In the genomic region with DNA sequence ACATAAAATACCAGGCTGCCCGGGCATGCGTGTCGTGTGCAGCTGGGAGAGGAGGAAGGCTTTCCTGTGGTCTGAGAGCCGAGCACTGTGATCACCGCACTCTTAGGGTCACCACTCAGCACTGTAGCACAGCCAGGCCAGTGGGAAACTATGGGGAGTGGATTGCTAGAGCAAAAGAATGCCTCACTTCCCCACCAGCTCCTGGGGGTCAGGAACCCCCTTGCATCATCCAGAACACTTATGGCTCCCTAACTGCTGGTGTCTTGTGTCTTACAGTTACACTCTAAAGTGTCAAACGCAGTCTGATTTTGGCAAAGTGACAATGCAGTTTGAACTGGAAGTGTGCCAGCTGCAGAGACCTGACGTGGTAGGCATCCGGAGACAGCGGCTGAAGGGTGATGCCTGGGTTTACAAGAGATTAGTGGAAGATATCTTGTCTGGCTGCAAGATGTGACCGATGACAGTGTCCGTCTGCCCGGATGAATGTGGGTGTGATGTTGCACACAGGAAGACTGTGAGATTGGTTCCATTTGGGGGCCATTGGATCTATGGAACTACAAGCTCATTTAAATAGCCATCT, we compare ENCODE assay signal across 12 mouse cellular contexts.
A peak's percentile ranks its signal among the peaks of the same experiment; 100 is the strongest.
DNase-seq lines count a peak whose midpoint lies in the region; ATAC-seq and TF ChIP-seq lines count a peak whose summit lies in the region.
"Had no signal": no experiment of that assay in that cellular context is flagged by ENCODE, and none has a peak within 500 bp of the region (broad histone marks: within the 10 kb centered on the region; RNA-seq: fewer than 3 reads in every experiment).

No protein-coding gene starts in this region.

- no peak overlapping the region for H3K4me3 ChIP-seq in forebrain, postnatal 0 days (ENCODE audit: low read depth, low read length)
- no peak overlapping the region for H3K4me3 ChIP-seq in forebrain, embryonic 15.5 days
- H3K4me3 ChIP-seq in MEL (ENCODE audit: control insufficient read depth in 1 of 2, insufficient read depth in 1 of 2, low read depth in 2 of 2, low read length in 2 of 2): no peak overlapping the region
- H3K4me3 ChIP-seq in lung, postnatal 0 days (ENCODE audit: low read depth, low read length): no peak overlapping the region
- no peak overlapping the region for H3K4me3 ChIP-seq in intestine, postnatal 0 days (ENCODE audit: low read depth, low read length)
- H3K4me3 ChIP-seq: gastrocnemius, adult 2 months; limb, embryonic 15.5 days had no signal

- no peak for ATAC-seq in forebrain, postnatal 0 days
- ATAC-seq in forebrain, embryonic 15.5 days (replicated peaks): no peak
- peak; percentile 62 for ATAC-seq in lung, postnatal 0 days
- ATAC-seq in intestine, postnatal 0 days: no peak
- ATAC-seq: CD4-positive, CD25-positive, alpha-beta regulatory T cell, adult 4 months; inflammation-experienced regulatory T-cells, adult 6 months had no signal

- H3K9me3 ChIP-seq in forebrain, postnatal 0 days (ENCODE audit: low read length): no peaks in the 10 kb centered on the region
- H3K9me3 ChIP-seq in forebrain, embryonic 15.5 days: no peaks in the 10 kb centered on the region
- no peaks in the 10 kb centered on the region for H3K9me3 ChIP-seq in MEL (replicated peaks; ENCODE audit: insufficient read depth, low read length)
- no peaks in the 10 kb centered on the region for H3K9me3 ChIP-seq in lung, postnatal 0 days (ENCODE audit: low read length)
- H3K9me3 ChIP-seq in intestine, postnatal 0 days (ENCODE audit: control insufficient read depth): no peaks in the 10 kb centered on the region
- H3K9me3 ChIP-seq: limb, embryonic 15.5 days had no signal

- TF ChIP-seq RAD21 in MEL (IDR thresholded peaks at IDR 0.05; ENCODE audit: low read depth, low read length): no peak

- no peaks in the 10 kb centered on the region for H3K36me3 ChIP-seq in forebrain, postnatal 0 days (ENCODE audit: insufficient read depth)
- H3K36me3 ChIP-seq in forebrain, embryonic 15.5 days: no peaks in the 10 kb centered on the region
- H3K36me3 ChIP-seq in MEL (ENCODE audit: control insufficient read depth in 1 of 2, insufficient read depth in 2 of 2, low read length in 2 of 2): peaks cover 0 to 11% of the 10 kb centered on the region in 2 experiments; a peak in 2 of 4 replicates
- no peaks in the 10 kb centered on the region for H3K36me3 ChIP-seq in lung, postnatal 0 days (ENCODE audit: insufficient read depth, low read length)
- H3K36me3 ChIP-seq in intestine, postnatal 0 days (ENCODE audit: control insufficient read depth, insufficient read depth): no peaks in the 10 kb centered on the region

- no peak overlapping the region for H3K27ac ChIP-seq in forebrain, postnatal 0 days (ENCODE audit: low read depth, low read length)
- no peak overlapping the region for H3K27ac ChIP-seq in forebrain, embryonic 15.5 days (replicated peaks)
- peak overlapping the region; percentile 32; the same call in 1 of the 2 replicates for H3K27ac ChIP-seq in MEL (ENCODE audit: control insufficient read depth, low read depth, low read length)
- no peak overlapping the region for H3K27ac ChIP-seq in lung, postnatal 0 days (ENCODE audit: low read length)
- no peak overlapping the region for H3K27ac ChIP-seq in intestine, postnatal 0 days (ENCODE audit: low read depth, low read length)
- H3K27ac ChIP-seq: gastrocnemius, adult 2 months; limb, embryonic 15.5 days had no signal

- intact Hi-C loops in left cerebral cortex, postnatal 4 days (cut with DNase I): no loop called here

- TF ChIP-seq CTCF in forebrain, postnatal 0 days (IDR thresholded peaks at IDR 0.05; ENCODE audit: low read depth): no peak
- no peak for TF ChIP-seq CTCF in MEL (IDR thresholded peaks at IDR 0.05 in 2 of 3, conservative IDR thresholded peaks at IDR 0.05 in 1 of 3; ENCODE audit: control insufficient read depth in 1 of 3, insufficient read depth in 1 of 3, low read depth in 2 of 3, low read length in 3 of 3, poor library complexity in 1 of 3, severe bottlenecking in 1 of 3)
- no peak for TF ChIP-seq CTCF in lung, postnatal 0 days (IDR thresholded peaks at IDR 0.05)
- no peak for TF ChIP-seq CTCF in intestine, postnatal 0 days (IDR thresholded peaks at IDR 0.05; ENCODE audit: low read depth)

- DNase-seq in forebrain, postnatal 0 days: peak; percentile 65
- peak; percentile 21 for DNase-seq in left cerebral cortex, postnatal 4 days
- no peak for DNase-seq in left cerebral cortex, adult 8-10 months (ENCODE audit: low spot score in 2 of 2)
- DNase-seq in MEL (ENCODE audit: low read depth, low spot score): peak; percentile 82
- peak; percentile 55 for DNase-seq in lung, postnatal 0 days (ENCODE audit: low spot score)
- DNase-seq: gastrocnemius, adult 2 months; thymus, adult 18-20 months had no signal

- TF ChIP-seq POLR2A in MEL (IDR thresholded peaks at IDR 0.05; ENCODE audit: control insufficient read depth in 1 of 2, insufficient read depth in 1 of 2, low read depth in 1 of 2, low read length in 2 of 2, poor library complexity in 1 of 2): no peak

- TF ChIP-seq EP300 in MEL (IDR thresholded peaks at IDR 0.05; ENCODE audit: low read depth in 1 of 2, low read length in 2 of 2): peak in 1 of 2 experiments; percentile 62; a peak in 3 of 4 replicates
- no peak for TF ChIP-seq EP300 in lung, postnatal 0 days (IDR thresholded peaks at IDR 0.05)

- no peak overlapping the region for H3K9ac ChIP-seq in forebrain, postnatal 0 days
- no peak overlapping the region for H3K9ac ChIP-seq in forebrain, embryonic 15.5 days (replicated peaks)
- H3K9ac ChIP-seq in MEL (ENCODE audit: control insufficient read depth, low read depth, low read length, poor library complexity, severe bottlenecking): no peak overlapping the region
- H3K9ac ChIP-seq in lung, postnatal 0 days (replicated peaks; ENCODE audit: low read depth): no peak overlapping the region
- no peak overlapping the region for H3K9ac ChIP-seq in intestine, postnatal 0 days (ENCODE audit: low read depth, low read length)
- H3K9ac ChIP-seq: limb, embryonic 15.5 days had no signal

- 61% methylated on average over 12 of the region's 12 CpGs for WGBS in forebrain, postnatal 0 days
- WGBS in forebrain, embryonic 15.5 days: 67% methylated on average over 12 of the region's 12 CpGs
- WGBS in lung, postnatal 0 days: 55% methylated on average over 12 of the region's 12 CpGs
- 86% methylated on average over 12 of the region's 12 CpGs for WGBS in intestine, postnatal 0 days

- no peaks in the 10 kb centered on the region for H3K79me2 ChIP-seq in MEL (ENCODE audit: control insufficient read depth, insufficient read depth, low read length, poor library complexity)

- H3K27me3 ChIP-seq in forebrain, postnatal 0 days (ENCODE audit: insufficient read depth, low read length): no peaks in the 10 kb centered on the region
- no peaks in the 10 kb centered on the region for H3K27me3 ChIP-seq in forebrain, embryonic 15.5 days
- H3K27me3 ChIP-seq in MEL (ENCODE audit: control insufficient read depth in 1 of 2, insufficient read depth in 2 of 2, low read length in 2 of 2): no peaks in the 10 kb centered on the region
- no peaks in the 10 kb centered on the region for H3K27me3 ChIP-seq in lung, postnatal 0 days (replicated peaks; ENCODE audit: insufficient read depth, low read length)
- no peaks in the 10 kb centered on the region for H3K27me3 ChIP-seq in intestine, postnatal 0 days (replicated peaks; ENCODE audit: control insufficient read depth, insufficient read depth, low read length)
- H3K27me3 ChIP-seq: limb, embryonic 15.5 days had no signal

- no peaks in the 10 kb centered on the region for H3K4me1 ChIP-seq in forebrain, postnatal 0 days (ENCODE audit: insufficient read depth)
- H3K4me1 ChIP-seq in forebrain, embryonic 15.5 days: peaks cover 10% of the 10 kb centered on the region
- peaks cover 0 to 7% of the 10 kb centered on the region in 2 experiments; a peak in 1 of 4 replicates for H3K4me1 ChIP-seq in MEL (ENCODE audit: control insufficient read depth in 1 of 2, insufficient read depth in 2 of 2, low read length in 2 of 2)
- no peaks in the 10 kb centered on the region for H3K4me1 ChIP-seq in lung, postnatal 0 days (ENCODE audit: insufficient read depth, low read depth, low read length)
- H3K4me1 ChIP-seq in intestine, postnatal 0 days (replicated peaks; ENCODE audit: control insufficient read depth, insufficient read depth, low read length): no peaks in the 10 kb centered on the region
- H3K4me1 ChIP-seq: limb, embryonic 15.5 days had no signal

- no peak overlapping the region for H3K4me2 ChIP-seq in forebrain, postnatal 0 days (ENCODE audit: low read depth)
- no peak overlapping the region for H3K4me2 ChIP-seq in forebrain, embryonic 15.5 days (replicated peaks)
- H3K4me2 ChIP-seq in lung, postnatal 0 days (replicated peaks; ENCODE audit: low read depth, low read length): no peak overlapping the region
- no peak overlapping the region for H3K4me2 ChIP-seq in intestine, postnatal 0 days (replicated peaks; ENCODE audit: low read depth)
- H3K4me2 ChIP-seq: limb, embryonic 15.5 days had no signal

TF ChIP-seq in MEL, 35 proteins besides CTCF, POLR2A, EP300 and RAD21:
- TF ChIP-seq RCOR1 (IDR thresholded peaks at IDR 0.05; ENCODE audit: low read depth, low read length) (0 out of 2 replicates have a peak, but pooled peaks have one; percentile 28), GATA1 (IDR thresholded peaks at IDR 0.05; ENCODE audit: low read depth, low read length) (peak; percentile 33; the same call in 1 of the 2 replicates), ETS1 (IDR thresholded peaks at IDR 0.05; ENCODE audit: low read depth, low read length) (peak; percentile 72), UBTF (IDR thresholded peaks at IDR 0.05; ENCODE audit: borderline replicate concordance, insufficient read depth, low read depth, low read length) (no peak)
TF ChIP-seq in MEL: peak in this region for 3.

Comparison
In these comparisons a context has a peak if more than half of its experiments do, and no peak if none do; other contexts are left out.
1. DNase-seq: peak in forebrain, postnatal 0 days (single experiment), left cerebral cortex, postnatal 4 days (single experiment), MEL (single experiment) and lung, postnatal 0 days (single experiment); none in left cerebral cortex, adult 8-10 months (0 of 2).